Comparison of ENCODE assay signal across 13 mouse cellular contexts in genomic region chr2:84098746-84099145, GRCm38 (mm10).
"Had no signal": no experiment of that assay in that cellular context is flagged by ENCODE, and none has a peak within 500 bp of the region (broad histone marks: within the 10 kb centered on the region; RNA-seq: fewer than 3 reads in every experiment).

No protein-coding gene starts in this region.

- H3K4me1 ChIP-seq: kidney, embryonic 15.5 days; limb, embryonic 10.5 days; liver, embryonic 15.5 days had no signal

- H3K9me3 ChIP-seq: kidney, embryonic 15.5 days; limb, embryonic 10.5 days; liver, embryonic 15.5 days had no signal

- DNase-seq: kidney, adult 2 months; kidney, postnatal 14 days; lung, adult 2 months; lung, postnatal 36 days; right cerebral cortex, adult 18-20 months; right cerebral cortex, postnatal 25 days; thymus, postnatal 4 days had no signal

- H3K27ac ChIP-seq: kidney, embryonic 15.5 days; left cerebral cortex, adult 2 months; limb, embryonic 10.5 days; liver, embryonic 15.5 days had no signal

- H3K36me3 ChIP-seq: kidney, embryonic 15.5 days; limb, embryonic 10.5 days; liver, embryonic 15.5 days had no signal

- H3K4me3 ChIP-seq: kidney, embryonic 15.5 days; left cerebral cortex, adult 2 months; limb, embryonic 10.5 days; liver, embryonic 15.5 days had no signal

- ATAC-seq: lung, postnatal 0 days had no signal

- H3K9ac ChIP-seq: kidney, embryonic 15.5 days; liver, embryonic 15.5 days had no signal

- H3K27me3 ChIP-seq: kidney, embryonic 15.5 days; liver, embryonic 15.5 days had no signal

- H3K4me2 ChIP-seq: kidney, embryonic 15.5 days; liver, embryonic 11.5 days; liver, embryonic 15.5 days had no signal
